Mouse (Mus musculus) MEL (cell line): ENCODE data around the gene Ndufb4. TPM values are rescaled to one million over a fixed set of nuclear protein-coding genes. Genes with fewer than 3 reads are reported as not detected.

ENCODE experiments used
- DNase-seq: peaks from one replicate; pipeline ENCODE4 v3.0.0; 2011; ENCODE audit warnings: low read depth, low spot score
- H3K27ac ChIP-seq: 2 replicates; pipeline ENCODE4 v1.5.1; 2012; ENCODE audit warnings: low read depth, mild to moderate bottlenecking, control low read depth, low read length, moderate library complexity; ENCODE audit not compliant: control insufficient read depth
- H3K27me3 ChIP-seq, 2 experiments: fragments of 150-350 bp in 1 of 2; sonication (generic) in 1 of 2; 2 replicates each; pipeline ENCODE4 v1.6.1; 2012; ENCODE audit warnings: low read length in 2 of 2, mild to moderate bottlenecking in 2 of 2, improper control_type of control experiment in 1 of 2, moderate library complexity in 1 of 2; ENCODE audit not compliant: insufficient read depth in 2 of 2, control insufficient read depth in 1 of 2
- H3K36me3 ChIP-seq, 2 experiments: 2 replicates each; pipeline ENCODE4 v1.6.1; 2012 to 2014; ENCODE audit warnings: low read length in 2 of 2, improper control_type of control experiment in 1 of 2, inconsistent platforms in 1 of 2, mild to moderate bottlenecking in 1 of 2; ENCODE audit not compliant: insufficient read depth in 2 of 2, control insufficient read depth in 1 of 2
- H3K4me1 ChIP-seq, 2 experiments: fragments of 150-350 bp in 1 of 2; sonication (generic) in 1 of 2; 2 replicates each; pipeline ENCODE4 v1.6.1; 2012; ENCODE audit warnings: low read length in 2 of 2, improper control_type of control experiment in 1 of 2, mild to moderate bottlenecking in 1 of 2; ENCODE audit not compliant: insufficient read depth in 2 of 2, control insufficient read depth in 1 of 2
- H3K4me3 ChIP-seq, 2 experiments: fragments of 150-350 bp in 1 of 2; sonication (generic) in 1 of 2; 2 replicates each; pipeline ENCODE4 v1.5.1; 2012; ENCODE audit warnings: low read depth in 2 of 2, low read length in 2 of 2, mild to moderate bottlenecking in 2 of 2, moderate library complexity in 2 of 2, control low read depth in 1 of 2, improper control_type of control experiment in 1 of 2; ENCODE audit not compliant: control insufficient read depth in 1 of 2, insufficient read depth in 1 of 2
- H3K79me2 ChIP-seq: 2 replicates; pipeline ENCODE4 v1.6.1; 2012; ENCODE audit warnings: mild to moderate bottlenecking, low read length, moderate library complexity; ENCODE audit not compliant: control insufficient read depth, poor library complexity, insufficient read depth
- H3K9ac ChIP-seq: 2 replicates; pipeline ENCODE4 v1.6.1; 2012; ENCODE audit warnings: low read depth, mild to moderate bottlenecking, control low read depth, low read length, moderate library complexity; ENCODE audit not compliant: control insufficient read depth, poor library complexity, severe bottlenecking
- H3K9me3 ChIP-seq: fragments of 150-350 bp; sonication (generic); replicated peaks from 2 replicates; pipeline ENCODE4 v1.6.1; 2012; ENCODE audit warnings: mild to moderate bottlenecking, low read length, improper control_type of control experiment, moderate library complexity; ENCODE audit not compliant: insufficient read depth
- BHLHE40 ChIP-seq: IDR thresholded peaks from 2 replicates; pipeline ENCODE4 v1.6.1; 2012; ENCODE audit warnings: low read depth, mild to moderate bottlenecking, inconsistent platforms, low read length, improper control_type of control experiment, borderline replicate concordance
- CHD2 ChIP-seq: IDR thresholded peaks from 2 replicates; pipeline ENCODE4 v1.6.1; 2011; ENCODE audit warnings: low read length, improper control_type of control experiment
- CTCF ChIP-seq, 3 experiments: IDR thresholded peaks in 2 of 3; conservative IDR thresholded peaks in 1 of 3; 2 replicates each; pipeline ENCODE4 v1.5.1; 2011 to 2012; ENCODE audit warnings: low read length in 3 of 3, low read depth in 2 of 3, mild to moderate bottlenecking in 2 of 3, improper control_type of control experiment in 1 of 3, inconsistent platforms in 1 of 3, mixed read lengths in 1 of 3, moderate library complexity in 1 of 3; ENCODE audit not compliant: control insufficient read depth in 1 of 3, insufficient read depth in 1 of 3, poor library complexity in 1 of 3, severe bottlenecking in 1 of 3
- ELF1 ChIP-seq: IDR thresholded peaks from 2 replicates; pipeline ENCODE4 v1.6.1; 2014; ENCODE audit warnings: low read depth, mild to moderate bottlenecking, inconsistent platforms, low read length, improper control_type of control experiment, moderate library complexity
- EP300 ChIP-seq, 2 experiments: IDR thresholded peaks; 2 replicates each; pipeline ENCODE4 v1.6.1; 2011; ENCODE audit warnings: improper control_type of control experiment in 2 of 2, low read length in 2 of 2, low read depth in 1 of 2, mild to moderate bottlenecking in 1 of 2
- ETS1 ChIP-seq: IDR thresholded peaks from 2 replicates; pipeline ENCODE4 v1.6.1; 2012; ENCODE audit warnings: low read depth, mild to moderate bottlenecking, inconsistent platforms, low read length, improper control_type of control experiment, moderate library complexity
- GABPA ChIP-seq: IDR thresholded peaks from 2 replicates; pipeline ENCODE4 v1.6.1; 2012; ENCODE audit warnings: low read depth, mild to moderate bottlenecking, inconsistent platforms, low read length, improper control_type of control experiment, moderate library complexity
- HCFC1 ChIP-seq: IDR thresholded peaks from 2 replicates; pipeline ENCODE4 v1.6.1; 2012; ENCODE audit warnings: low read depth, mild to moderate bottlenecking, inconsistent platforms, low read length, improper control_type of control experiment, moderate library complexity
- JUND ChIP-seq: IDR thresholded peaks from 2 replicates; pipeline ENCODE4 v1.6.1; 2011; ENCODE audit warnings: low read depth, mild to moderate bottlenecking, improper control_type of control experiment, low read length
- KAT2A ChIP-seq: conservative IDR thresholded peaks from 2 replicates; pipeline ENCODE4 v1.6.1; 2012; ENCODE audit warnings: low read depth, low read length, improper control_type of control experiment, inconsistent platforms
- MAFK ChIP-seq: IDR thresholded peaks from 2 replicates; pipeline ENCODE4 v1.6.1; 2011; ENCODE audit warnings: low read depth, mild to moderate bottlenecking, low read length, improper control_type of control experiment, borderline replicate concordance
- NRF1 ChIP-seq: IDR thresholded peaks from 2 replicates; pipeline ENCODE4 v1.6.1; 2014; ENCODE audit warnings: low read depth, mild to moderate bottlenecking, inconsistent platforms, low read length, improper control_type of control experiment, moderate library complexity; ENCODE audit not compliant: poor library complexity, insufficient read depth, severe bottlenecking
- POLR2AphosphoS5 ChIP-seq: IDR thresholded peaks from 2 replicates; pipeline ENCODE4 v1.6.1; 2012; ENCODE audit warnings: low read depth, borderline replicate concordance, mild to moderate bottlenecking, inconsistent platforms, low read length, moderate library complexity, mixed read lengths
- RAD21 ChIP-seq: IDR thresholded peaks from 2 replicates; pipeline ENCODE4 v1.6.1; 2011; ENCODE audit warnings: mild to moderate bottlenecking, low read depth, low read length, improper control_type of control experiment
- RCOR1 ChIP-seq: IDR thresholded peaks from 2 replicates; pipeline ENCODE4 v1.6.1; 2012; ENCODE audit warnings: low read depth, mild to moderate bottlenecking, inconsistent platforms, low read length, improper control_type of control experiment
- SMC3 ChIP-seq: IDR thresholded peaks from 2 replicates; pipeline ENCODE4 v1.6.1; 2011; ENCODE audit warnings: low read depth, low read length, improper control_type of control experiment
- TAL1 ChIP-seq: IDR thresholded peaks from 2 replicates; pipeline ENCODE4 v1.6.1; 2012; ENCODE audit warnings: mild to moderate bottlenecking, inconsistent platforms, low read length, moderate library complexity, mixed read lengths
- TBP ChIP-seq: IDR thresholded peaks from 2 replicates; pipeline ENCODE4 v1.8.0; 2011; ENCODE audit warnings: low read depth, low read length, improper control_type of control experiment
- UBTF ChIP-seq: IDR thresholded peaks from 2 replicates; pipeline ENCODE4 v1.6.1; 2012; ENCODE audit warnings: low read depth, mild to moderate bottlenecking, inconsistent platforms, low read length, improper control_type of control experiment, moderate library complexity, borderline replicate concordance; ENCODE audit not compliant: insufficient read depth
- ZNF384 ChIP-seq: IDR thresholded peaks from 2 replicates; pipeline ENCODE4 v1.6.1; 2012; ENCODE audit warnings: low read depth, mild to moderate bottlenecking, inconsistent platforms, low read length, improper control_type of control experiment
- polyA plus RNA-seq, 2 experiments: library from polyadenylated mRNA; stranded (reverse) in 1 of 2; unstranded in 1 of 2; fragments of >175 nt in 1 of 2; fragments of >200 nt in 1 of 2; gene quantifications; 2 replicates each; pipeline versions ENCODE4 v1.2.1 to v1.2.4; 2012; ENCODE audit warnings: low replicate concordance in 2 of 2, low read depth in 1 of 2; ENCODE audit not compliant: insufficient read length in 2 of 2, insufficient read depth in 1 of 2, missing spikeins in 1 of 2
- total RNA-seq: library from RNA; depleted of rRNA; stranded (reverse); fragments of 300-350 nt; gene quantifications from 2 replicates; pipeline ENCODE4 v1.2.3, GENCODE M21; 2012

Ndufb4 gene
- total and polyA plus RNA-seq, 3 experiments: 28.9 to 48.0 TPM; not detected in 1

DNA sequence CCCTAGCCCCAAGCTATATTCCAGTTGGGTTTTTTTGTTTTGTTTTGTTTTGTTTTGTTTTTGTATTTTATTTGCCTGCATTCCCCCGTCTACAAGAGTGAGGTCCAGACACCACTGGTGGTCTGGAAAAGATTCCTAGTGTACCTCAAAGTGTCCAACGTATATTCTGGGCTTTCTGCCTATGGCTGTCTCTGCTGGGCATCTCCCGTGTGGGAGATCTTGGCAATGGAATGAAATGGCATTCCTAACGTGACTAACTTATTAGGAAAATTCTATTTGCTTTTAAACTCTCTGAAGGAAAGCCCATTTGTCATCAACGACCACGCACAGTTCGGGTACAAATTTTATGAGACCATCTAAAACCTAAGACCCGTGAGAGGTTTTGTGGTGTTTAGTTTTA lies 38.8 kb downstream of the Ndufb4 start:
- Histone ChIP-seq H3K36me3 (no peaks in the 10 kb centered on the region), H3K79me2 (no peaks in the 10 kb centered on the region), H3K4me3 (no peak overlapping the region), H3K9ac (no peak overlapping the region), H3K4me1 (no peaks in the 10 kb centered on the region), H3K9me3 (no peaks in the 10 kb centered on the region), H3K27me3 (no peaks in the 10 kb centered on the region; a peak in 3 of 4 replicates), H3K27ac (no peak overlapping the region)
- no peak for DNase-seq
- TF ChIP-seq HCFC1: no peak
- no peak for TF ChIP-seq CHD2
- no peak for TF ChIP-seq CTCF (IDR thresholded peaks at IDR 0.05 in 2 of 3, conservative IDR thresholded peaks at IDR 0.05 in 1 of 3; ENCODE audit: control insufficient read depth in 1 of 3, insufficient read depth in 1 of 3, low read depth in 2 of 3, low read length in 3 of 3, poor library complexity in 1 of 3, severe bottlenecking in 1 of 3)
- no peak for TF ChIP-seq GABPA
- TF ChIP-seq TAL1: no peak
- TF ChIP-seq EP300 (IDR thresholded peaks at IDR 0.05; ENCODE audit: low read depth in 1 of 2, low read length in 2 of 2): no peak
- no peak for TF ChIP-seq ELF1
- TF ChIP-seq NRF1: no peak
- TF ChIP-seq TBP: no peak
- no peak for TF ChIP-seq UBTF
- no peak for TF ChIP-seq SMC3
- no peak for TF ChIP-seq RCOR1
- no peak for TF ChIP-seq BHLHE40
- TF ChIP-seq MAFK: no peak
- no peak for TF ChIP-seq KAT2A

DNA sequence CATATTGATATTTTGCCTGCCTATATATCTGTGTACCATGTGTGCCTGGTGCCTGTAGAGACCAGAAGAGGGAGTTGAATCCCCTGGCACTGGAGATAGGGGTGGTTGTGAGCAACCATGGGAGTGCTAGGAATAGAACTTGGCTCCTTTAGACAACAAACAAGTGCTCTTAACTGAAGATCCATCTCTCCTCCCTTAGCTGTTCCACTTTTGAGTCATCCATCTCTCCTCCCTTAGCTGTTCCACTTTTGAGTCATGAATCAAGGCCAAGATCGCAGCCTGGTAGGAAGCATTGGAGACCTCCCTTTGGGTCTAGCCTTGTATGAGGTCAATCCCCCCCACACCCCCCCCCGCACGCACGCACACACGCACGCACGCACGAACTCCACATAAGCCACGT lies 39.7 kb downstream of the Ndufb4 start:
- Histone ChIP-seq H3K36me3 (no peaks in the 10 kb centered on the region), H3K27me3 (no peaks in the 10 kb centered on the region; a peak in 3 of 4 replicates), H3K4me3 (no peak overlapping the region)
- DNase-seq: no peak
- TF ChIP-seq RAD21 (no peak), ZNF384 (no peak), EP300 (IDR thresholded peaks at IDR 0.05; ENCODE audit: low read depth in 1 of 2, low read length in 2 of 2) (no peak), POLR2AphosphoS5 (no peak), JUND (no peak), ETS1 (no peak), CTCF (IDR thresholded peaks at IDR 0.05 in 2 of 3, conservative IDR thresholded peaks at IDR 0.05 in 1 of 3; ENCODE audit: control insufficient read depth in 1 of 3, insufficient read depth in 1 of 3, low read depth in 2 of 3, low read length in 3 of 3, poor library complexity in 1 of 3, severe bottlenecking in 1 of 3) (no peak)
- TF ChIP-seq, all 39 proteins: peak for 0
- Histone ChIP-seq H3K27ac (no peak overlapping the region), H3K9ac (no peak overlapping the region), H3K79me2 (no peaks in the 10 kb centered on the region), H3K9me3 (no peaks in the 10 kb centered on the region), H3K4me1 (no peaks in the 10 kb centered on the region)
